Mouse (Mus musculus): ENCODE data around the gene Nploc4.
A peak's percentile ranks its signal among the peaks of the same experiment; 100 is the strongest.

The Nploc4 gene

GRCm38 (mm10) chr11:120378611-120379540, 58.6 kb downstream of the Nploc4 start, which contains the start of gene Faap100:
Gene Faap100 (minus strand): TSS chr11:120378764.
- Histone ChIP-seq H3K9me3 (ENCODE audit: low read length) (no peaks in the 10 kb centered on the region), H3K27me3 (ENCODE audit: insufficient read depth, low read length) (no peaks in the 10 kb centered on the region)

GRCm38 (mm10) chr11:120378031-120378610, 59.4 kb downstream of the Nploc4 start:
- Histone ChIP-seq H3K27me3 (ENCODE audit: insufficient read depth, low read length) (no peaks in the 10 kb centered on the region), H3K36me3 (ENCODE audit: insufficient read depth, low read length) (peaks cover 76% of the 10 kb centered on the region), H3K9me3 (ENCODE audit: low read length) (no peaks in the 10 kb centered on the region), H3K4me3 (replicated peaks; ENCODE audit: low read length) (peak overlapping the region; percentile 93), H3K4me1 (replicated peaks; ENCODE audit: low read depth, low read length) (peaks cover 49% of the 10 kb centered on the region)
- no peak for TF ChIP-seq NANOG (IDR thresholded peaks at IDR 0.05; ENCODE audit: borderline replicate concordance, low read length)
- no peak for TF ChIP-seq POU5F1 (IDR thresholded peaks at IDR 0.05; ENCODE audit: borderline replicate concordance, low read length)
- TF ChIP-seq CTCF (conservative IDR thresholded peaks at IDR 0.05; ENCODE audit: low read length): no peak

More at GRCm38 (mm10) chr11:120378611-120379540, 58.6 kb downstream of the Nploc4 start, which contains the start of gene Faap100:
- peaks cover 41% of the 10 kb centered on the region for H3K4me1 ChIP-seq (replicated peaks; ENCODE audit: low read depth, low read length)
- TF ChIP-seq CTCF (conservative IDR thresholded peaks at IDR 0.05; ENCODE audit: low read length) (peak; percentile 16), NANOG (IDR thresholded peaks at IDR 0.05; ENCODE audit: borderline replicate concordance, low read length) (no peak)
- peak within 1 kb of the TSS; percentile 93 for H3K4me3 ChIP-seq (replicated peaks; ENCODE audit: low read length)
- peaks cover 76% of the 10 kb centered on the region for H3K36me3 ChIP-seq (ENCODE audit: insufficient read depth, low read length)

GRCm38 (mm10) chr11:120377337-120377736, 60.2 kb downstream of the Nploc4 start:
- Histone ChIP-seq H3K4me3 (replicated peaks; ENCODE audit: low read length) (peak overlapping the region; percentile 93), H3K27me3 (ENCODE audit: insufficient read depth, low read length) (no peaks in the 10 kb centered on the region), H3K4me1 (replicated peaks; ENCODE audit: low read depth, low read length) (peaks cover 56% of the 10 kb centered on the region), H3K36me3 (ENCODE audit: insufficient read depth, low read length) (peaks cover 75% of the 10 kb centered on the region), H3K9me3 (ENCODE audit: low read length) (no peaks in the 10 kb centered on the region)
- TF ChIP-seq NANOG (IDR thresholded peaks at IDR 0.05; ENCODE audit: borderline replicate concordance, low read length) (no peak), CTCF (conservative IDR thresholded peaks at IDR 0.05; ENCODE audit: low read length) (no peak), POU5F1 (IDR thresholded peaks at IDR 0.05; ENCODE audit: borderline replicate concordance, low read length) (no peak)

- Histone ChIP-seq H3K4me1 (replicated peaks; ENCODE audit: low read depth, low read length) (peaks cover 56% of the 10 kb centered on the region), H3K9me3 (ENCODE audit: low read length) (no peaks in the 10 kb centered on the region), H3K27me3 (ENCODE audit: insufficient read depth, low read length) (no peaks in the 10 kb centered on the region), H3K36me3 (ENCODE audit: insufficient read depth, low read length) (peaks cover 75% of the 10 kb centered on the region), H3K4me3 (replicated peaks; ENCODE audit: low read length) (peak overlapping the region; percentile 93)
- TF ChIP-seq POU5F1 (IDR thresholded peaks at IDR 0.05; ENCODE audit: borderline replicate concordance, low read length): no peak
- no peak for TF ChIP-seq NANOG (IDR thresholded peaks at IDR 0.05; ENCODE audit: borderline replicate concordance, low read length)
- no peak for TF ChIP-seq CTCF (conservative IDR thresholded peaks at IDR 0.05; ENCODE audit: low read length)
Measured at GRCm38 (mm10) chr11:120376302-120377160, 61.0 kb downstream of the Nploc4 start.

- peaks cover 61% of the 10 kb centered on the region for H3K4me1 ChIP-seq (replicated peaks; ENCODE audit: low read depth, low read length)
- no peak overlapping the region for H3K4me3 ChIP-seq (replicated peaks; ENCODE audit: low read length)
- H3K36me3 ChIP-seq (ENCODE audit: insufficient read depth, low read length): peaks cover 75% of the 10 kb centered on the region
- TF ChIP-seq NANOG (IDR thresholded peaks at IDR 0.05; ENCODE audit: borderline replicate concordance, low read length) (no peak), CTCF (conservative IDR thresholded peaks at IDR 0.05; ENCODE audit: low read length) (no peak), POU5F1 (IDR thresholded peaks at IDR 0.05; ENCODE audit: borderline replicate concordance, low read length) (no peak)
- no peaks in the 10 kb centered on the region for H3K27me3 ChIP-seq (ENCODE audit: insufficient read depth, low read length)
- H3K9me3 ChIP-seq (ENCODE audit: low read length): no peaks in the 10 kb centered on the region
Measured at GRCm38 (mm10) chr11:120375324-120375723, 62.2 kb downstream of the Nploc4 start.

- TF ChIP-seq NANOG (IDR thresholded peaks at IDR 0.05; ENCODE audit: borderline replicate concordance, low read length) (no peak), CTCF (conservative IDR thresholded peaks at IDR 0.05; ENCODE audit: low read length) (no peak)
- Histone ChIP-seq H3K27me3 (ENCODE audit: insufficient read depth, low read length) (no peaks in the 10 kb centered on the region), H3K9me3 (ENCODE audit: low read length) (no peaks in the 10 kb centered on the region), H3K4me1 (replicated peaks; ENCODE audit: low read depth, low read length) (peaks cover 61% of the 10 kb centered on the region), H3K36me3 (ENCODE audit: insufficient read depth, low read length) (peaks cover 85% of the 10 kb centered on the region), H3K4me3 (replicated peaks; ENCODE audit: low read length) (no peak overlapping the region)
Measured at GRCm38 (mm10) chr11:120373820-120374586, 63.5 kb downstream of the Nploc4 start.

- Histone ChIP-seq H3K9me3 (ENCODE audit: low read length) (no peaks in the 10 kb centered on the region), H3K36me3 (ENCODE audit: insufficient read depth, low read length) (peaks cover 90% of the 10 kb centered on the region)
- no peak for TF ChIP-seq POU5F1 (IDR thresholded peaks at IDR 0.05; ENCODE audit: borderline replicate concordance, low read length)
- peak; percentile 56 for TF ChIP-seq CTCF (conservative IDR thresholded peaks at IDR 0.05; ENCODE audit: low read length)
- TF ChIP-seq NANOG (IDR thresholded peaks at IDR 0.05; ENCODE audit: borderline replicate concordance, low read length): no peak
Measured at GRCm38 (mm10) chr11:120373025-120373424, 64.5 kb downstream of the Nploc4 start.

More at GRCm38 (mm10) chr11:120373025-120373424, 64.5 kb downstream of the Nploc4 start:
- Histone ChIP-seq H3K4me1 (replicated peaks; ENCODE audit: low read depth, low read length) (peaks cover 63% of the 10 kb centered on the region), H3K4me3 (replicated peaks; ENCODE audit: low read length) (no peak overlapping the region), H3K27me3 (ENCODE audit: insufficient read depth, low read length) (no peaks in the 10 kb centered on the region)

All from E14TG2a.4 (cell line).